Mouse (Mus musculus): Measurements from ENCODE around the gene Crtac1. TPM values are rescaled to one million over a fixed set of nuclear protein-coding genes. Genes with fewer than 3 reads are reported as not detected.

The Crtac1 gene
- total and polyA plus RNA-seq, 2 experiments from 2014 or later = 31.3 to 53.1 TPM

- Histone ChIP-seq H3K36me3 (ENCODE audit: insufficient read depth, low read length) (no peaks in the 10 kb centered on the region), H3K4me3 (ENCODE audit: low read length) (peak overlapping the region; percentile 2; the same call in 1 of the 2 replicates), H3K9ac (replicated peaks; ENCODE audit: low read length) (peak overlapping the region; percentile 14), H3K4me2 (ENCODE audit: low read depth, low read length) (peak overlapping the region; percentile 43), H3K9me3 (ENCODE audit: low read length) (no peaks in the 10 kb centered on the region), H3K27me3 (ENCODE audit: insufficient read depth, low read length) (no peaks in the 10 kb centered on the region), H3K27ac (peak overlapping the region; percentile 56; the same call in 1 of the 2 replicates), H3K4me1 (ENCODE audit: insufficient read depth, low read length) (peaks cover 19% of the 10 kb centered on the region)
- no peak for ATAC-seq
- peak; percentile 30 for DNase-seq (ENCODE audit: low spot score)
- no peak for TF ChIP-seq CTCF (IDR thresholded peaks at IDR 0.05; ENCODE audit: low read depth)
- 7% methylated on average over 13 of the region's 13 CpGs for WGBS
Observed at GRCm38 (mm10) chr19:42380981-42381373, 50.6 kb downstream of the Crtac1 start.

GRCm38 (mm10) chr19:42380321-42380980, 51.1 kb downstream of the Crtac1 start:
- H3K4me3 ChIP-seq (ENCODE audit: low read length) = peak overlapping the region; percentile 2
- peak overlapping the region; percentile 43 for H3K4me2 ChIP-seq (ENCODE audit: low read depth, low read length)
- DNase-seq (ENCODE audit: low spot score) (peak; percentile 57), ATAC-seq (peak; percentile 70)
- no peaks in the 10 kb centered on the region for H3K36me3 ChIP-seq (ENCODE audit: insufficient read depth, low read length)
- H3K27me3 ChIP-seq (ENCODE audit: insufficient read depth, low read length) = no peaks in the 10 kb centered on the region
- no peaks in the 10 kb centered on the region for H3K9me3 ChIP-seq (ENCODE audit: low read length)
- no peak for TF ChIP-seq CTCF (IDR thresholded peaks at IDR 0.05; ENCODE audit: low read depth)
- peaks cover 18% of the 10 kb centered on the region for H3K4me1 ChIP-seq (ENCODE audit: insufficient read depth, low read length)
- peak overlapping the region; percentile 14 for H3K9ac ChIP-seq (replicated peaks; ENCODE audit: low read length)
- 4% methylated on average over 24 of the region's 26 CpGs for WGBS
- peak overlapping the region; percentile 56 for H3K27ac ChIP-seq

GRCm38 (mm10) chr19:42379798-42380197, 51.8 kb downstream of the Crtac1 start:
- Histone ChIP-seq H3K36me3 (ENCODE audit: insufficient read depth, low read length) (no peaks in the 10 kb centered on the region), H3K9ac (replicated peaks; ENCODE audit: low read length) (no peak overlapping the region), H3K4me3 (ENCODE audit: low read length) (no peak overlapping the region), H3K27ac (no peak overlapping the region), H3K27me3 (ENCODE audit: insufficient read depth, low read length) (no peaks in the 10 kb centered on the region), H3K9me3 (ENCODE audit: low read length) (no peaks in the 10 kb centered on the region), H3K4me1 (ENCODE audit: insufficient read depth, low read length) (peaks cover 11% of the 10 kb centered on the region; the same call in 1 of the 2 replicates), H3K4me2 (ENCODE audit: low read depth, low read length) (no peak overlapping the region)
- WGBS = 45% methylated on average over 8 of the region's 8 CpGs
- no peak for TF ChIP-seq CTCF (IDR thresholded peaks at IDR 0.05; ENCODE audit: low read depth)
- DNase-seq (ENCODE audit: low spot score) (no peak), ATAC-seq (no peak)

GRCm38 (mm10) chr19:42377206-42377605, 54.4 kb downstream of the Crtac1 start:
- no peak overlapping the region for H3K4me3 ChIP-seq (ENCODE audit: low read length)
- no peaks in the 10 kb centered on the region for H3K27me3 ChIP-seq (ENCODE audit: insufficient read depth, low read length)
- H3K27ac ChIP-seq = no peak overlapping the region
- no peak overlapping the region for H3K4me2 ChIP-seq (ENCODE audit: low read depth, low read length)
- 86% methylated on average over 3 of the region's 3 CpGs for WGBS
- no peak overlapping the region for H3K9ac ChIP-seq (replicated peaks; ENCODE audit: low read length)
- ATAC-seq (no peak), DNase-seq (ENCODE audit: low spot score) (no peak)
- no peaks in the 10 kb centered on the region for H3K9me3 ChIP-seq (ENCODE audit: low read length)
- H3K4me1 ChIP-seq (ENCODE audit: insufficient read depth, low read length) = peaks cover 4% of the 10 kb centered on the region; the same call in 1 of the 2 replicates
- no peaks in the 10 kb centered on the region for H3K36me3 ChIP-seq (ENCODE audit: insufficient read depth, low read length)
- TF ChIP-seq CTCF (IDR thresholded peaks at IDR 0.05; ENCODE audit: low read depth) = no peak

DNA sequence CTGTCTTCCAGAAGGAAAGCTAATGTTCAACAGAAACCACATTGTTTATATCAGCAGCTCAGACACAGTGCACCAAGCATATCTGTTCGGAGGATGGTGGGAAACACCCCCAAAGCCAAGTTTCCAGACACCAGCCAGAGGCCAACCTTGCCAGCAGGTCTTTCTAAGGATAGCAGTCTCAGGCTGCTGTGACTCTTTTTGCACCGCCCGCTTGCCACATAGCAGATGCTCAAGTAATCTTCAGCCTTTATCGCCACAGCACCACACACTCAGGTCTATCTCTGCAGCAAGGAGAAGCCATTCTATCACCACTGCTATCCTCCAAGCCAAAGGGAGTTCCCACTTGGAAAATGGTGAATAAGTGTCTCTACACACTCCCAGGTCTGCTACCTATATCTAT, 68.0 kb downstream of the Crtac1 start:
- Histone ChIP-seq H3K9me3 (ENCODE audit: low read length) (no peaks in the 10 kb centered on the region), H3K9ac (replicated peaks; ENCODE audit: low read length) (no peak overlapping the region), H3K4me1 (ENCODE audit: insufficient read depth, low read length) (no peaks in the 10 kb centered on the region), H3K4me3 (ENCODE audit: low read length) (no peak overlapping the region), H3K36me3 (ENCODE audit: insufficient read depth, low read length) (no peaks in the 10 kb centered on the region), H3K27ac (no peak overlapping the region), H3K4me2 (ENCODE audit: low read depth, low read length) (no peak overlapping the region), H3K27me3 (ENCODE audit: insufficient read depth, low read length) (no peaks in the 10 kb centered on the region)
- ATAC-seq (no peak), DNase-seq (ENCODE audit: low spot score) (no peak)
- no peak for TF ChIP-seq CTCF (IDR thresholded peaks at IDR 0.05; ENCODE audit: low read depth)
- WGBS = 88% methylated on average over 4 of the region's 4 CpGs

- 43% methylated on average over 7 of the region's 7 CpGs for WGBS
- Histone ChIP-seq H3K9ac (replicated peaks; ENCODE audit: low read length) (no peak overlapping the region), H3K4me3 (ENCODE audit: low read length) (no peak overlapping the region), H3K27me3 (ENCODE audit: insufficient read depth, low read length) (no peaks in the 10 kb centered on the region), H3K4me1 (ENCODE audit: insufficient read depth, low read length) (peaks cover 10% of the 10 kb centered on the region; the same call in 1 of the 2 replicates), H3K27ac (no peak overlapping the region), H3K4me2 (ENCODE audit: low read depth, low read length) (no peak overlapping the region), H3K36me3 (ENCODE audit: insufficient read depth, low read length) (no peaks in the 10 kb centered on the region), H3K9me3 (ENCODE audit: low read length) (no peaks in the 10 kb centered on the region)
- DNase-seq (ENCODE audit: low spot score) (no peak), ATAC-seq (no peak)
- TF ChIP-seq CTCF (IDR thresholded peaks at IDR 0.05; ENCODE audit: low read depth) = no peak
Observed at GRCm38 (mm10) chr19:42358406-42358805, 73.2 kb downstream of the Crtac1 start.

DNA sequence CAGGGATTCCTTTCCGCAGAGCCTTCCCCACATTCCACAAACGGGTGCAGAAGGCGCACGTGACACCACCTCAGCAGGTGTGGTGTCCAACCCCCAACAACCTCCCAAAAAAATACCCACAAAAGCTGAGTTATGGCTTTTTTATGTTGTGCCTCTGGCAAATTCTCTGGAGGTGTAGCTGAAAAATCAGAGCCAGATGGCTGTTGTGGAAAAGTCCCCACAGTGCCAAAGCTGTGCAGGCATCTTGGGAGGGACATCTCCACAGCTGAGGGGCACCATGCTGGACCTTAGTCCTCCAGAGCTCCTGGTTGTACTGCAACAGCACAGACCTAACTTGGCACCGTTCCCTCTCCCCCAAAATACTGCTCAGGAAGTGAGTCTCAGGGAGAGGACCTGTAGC, 74.7 kb downstream of the Crtac1 start:
- no peak for ATAC-seq
- 72% methylated on average over 5 of the region's 5 CpGs for WGBS

More for the DNA sequence above, 74.7 kb downstream of the Crtac1 start:
- Histone ChIP-seq H3K4me3 (ENCODE audit: low read length) (no peak overlapping the region), H3K9me3 (ENCODE audit: low read length) (no peaks in the 10 kb centered on the region), H3K36me3 (ENCODE audit: insufficient read depth, low read length) (no peaks in the 10 kb centered on the region), H3K27ac (no peak overlapping the region), H3K4me2 (ENCODE audit: low read depth, low read length) (no peak overlapping the region), H3K4me1 (ENCODE audit: insufficient read depth, low read length) (peaks cover 10% of the 10 kb centered on the region; the same call in 1 of the 2 replicates), H3K9ac (replicated peaks; ENCODE audit: low read length) (no peak overlapping the region), H3K27me3 (ENCODE audit: insufficient read depth, low read length) (no peaks in the 10 kb centered on the region)
- TF ChIP-seq CTCF (IDR thresholded peaks at IDR 0.05; ENCODE audit: low read depth) = no peak
- no peak for DNase-seq (ENCODE audit: low spot score)
